Mouse (Mus musculus) liver, embryonic 12.5 days (tissue): ENCODE results near the gene Ccdc159. TPM values are rescaled to one million over a fixed set of nuclear protein-coding genes. Genes with fewer than 3 reads are reported as not detected.
A peak's percentile ranks its signal among the peaks of the same experiment; 100 is the strongest.

Source experiments
- ATAC-seq: fragments of 200-750 bp; cut with Nextera tagmentation; 2 replicates; pipeline ENCODE4 v1.8.0; 2017; ENCODE audit warnings: moderate number of reproducible peaks, mild to moderate bottlenecking, moderate library complexity
- H3K27ac ChIP-seq: fragments of 300-500 bp; sonication (generic); 2 replicates; pipeline ENCODE4 v1.5.1; 2016; ENCODE audit warnings: mild to moderate bottlenecking
- H3K27me3 ChIP-seq: fragments of 300-500 bp; sonication (generic); replicated peaks from 2 replicates; pipeline ENCODE4 v1.6.1; 2016; ENCODE audit warnings: mild to moderate bottlenecking, moderate library complexity
- H3K36me3 ChIP-seq: fragments of 300-500 bp; sonication (generic); 2 replicates; pipeline ENCODE4 v1.6.1; 2016; ENCODE audit warnings: mild to moderate bottlenecking, moderate library complexity
- H3K4me1 ChIP-seq: fragments of 300-500 bp; sonication (generic); 2 replicates; pipeline ENCODE4 v1.6.1; 2016
- H3K4me2 ChIP-seq: fragments of 300-500 bp; sonication (generic); 2 replicates; pipeline ENCODE4 v1.6.1; 2016; ENCODE audit warnings: mild to moderate bottlenecking, moderate library complexity
- H3K4me3 ChIP-seq: fragments of 300-500 bp; sonication (generic); 2 replicates; pipeline ENCODE4 v1.5.1; 2016; ENCODE audit warnings: mild to moderate bottlenecking, moderate library complexity
- H3K9ac ChIP-seq: fragments of 300-500 bp; sonication (generic); 2 replicates; pipeline ENCODE4 v1.6.1; 2016; ENCODE audit warnings: mild to moderate bottlenecking, moderate library complexity
- H3K9me3 ChIP-seq: fragments of 300-500 bp; sonication (generic); replicated peaks from 2 replicates; pipeline ENCODE4 v1.6.1; 2016; ENCODE audit warnings: mild to moderate bottlenecking, moderate library complexity
- WGBS: fragments of 180-500 bp; shearing (Covaris S2); methylation state at CpG from one replicate; pipeline ENCODE4 v1.1.7; 2016; ENCODE audit not compliant: insufficient replicate concordance; 5-methylcytosine and 5-hydroxymethylcytosine counted together
- polyA plus RNA-seq: library from polyadenylated mRNA; unstranded; fragments of >200 nt; fragmentation: Nextera tagmentation; extraction: Ambion mirVana; gene quantifications from 2 replicates; pipeline ENCODE4 v1.2.1, GENCODE M21; 2016

Ccdc159 gene
- polyA plus RNA-seq, 1 experiment from 2014 or later = 1.3 TPM

GRCm38 (mm10) chr9:21936692-21937570 lies 9.7 kb downstream of the Ccdc159 start, which contains the start of gene Plppr2:
Gene Plppr2 (plus strand): TSS chr9:21937033.
- WGBS = 3% methylated on average over 43 of the region's 43 CpGs

GRCm38 (mm10) chr9:21937711-21938175 lies 10.5 kb downstream of the Ccdc159 start:
- no peak for ATAC-seq
- 79% methylated on average over 4 of the region's 4 CpGs for WGBS
- H3K4me2 ChIP-seq = peak overlapping the region; percentile 77; the same call in 1 of the 2 replicates

More at GRCm38 (mm10) chr9:21936692-21937570, 9.7 kb downstream of the Ccdc159 start, which contains the start of gene Plppr2:
- Histone ChIP-seq H3K4me2 (peak within 1 kb of the TSS; percentile 77), H3K9me3 (no peaks in the 10 kb centered on the region), H3K4me3 (peak within 1 kb of the TSS; percentile 53), H3K4me1 (peaks cover 36% of the 10 kb centered on the region), H3K9ac (peak within 1 kb of the TSS; percentile 55), H3K27me3 (peaks cover 33% of the 10 kb centered on the region), H3K36me3 (no peaks in the 10 kb centered on the region), H3K27ac (peak within 1 kb of the TSS; percentile 21; the same call in 1 of the 2 replicates)
- peak; percentile 89 for ATAC-seq

DNA sequence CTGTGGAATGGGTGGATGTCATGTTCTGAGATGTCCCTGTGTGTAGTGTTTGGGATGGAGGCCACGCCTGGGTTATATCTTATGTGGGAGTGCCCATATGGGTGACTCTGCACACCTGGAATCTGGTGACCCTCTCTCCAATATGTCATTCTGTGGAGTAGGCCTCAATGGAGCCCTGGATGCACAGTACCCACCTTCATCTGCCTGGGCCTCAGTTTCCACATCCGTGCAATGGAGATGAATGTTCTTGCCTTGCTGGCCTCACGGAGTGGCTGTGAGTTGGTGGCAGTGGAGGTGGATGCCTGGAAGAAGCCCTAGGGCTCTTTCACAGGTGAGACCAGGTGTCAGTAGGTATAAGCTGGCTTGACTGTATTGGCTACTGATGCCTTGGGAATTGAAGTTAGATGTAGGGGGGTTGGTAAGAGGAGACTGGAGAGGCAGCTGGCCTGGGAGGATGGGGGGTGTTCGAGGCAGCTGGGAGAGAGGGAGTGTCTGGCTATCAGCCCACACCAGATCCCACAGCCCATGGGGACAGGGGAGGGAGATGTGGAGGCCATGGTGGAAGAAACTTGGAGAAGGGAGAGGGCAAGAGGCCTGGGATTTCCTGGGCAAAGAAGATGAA lies 11.1 kb downstream of the Ccdc159 start:
- Histone ChIP-seq H3K27ac (no peak overlapping the region), H3K36me3 (no peaks in the 10 kb centered on the region), H3K27me3 (peaks cover 35% of the 10 kb centered on the region), H3K4me2 (no peak overlapping the region), H3K9ac (no peak overlapping the region), H3K4me3 (no peak overlapping the region), H3K9me3 (no peaks in the 10 kb centered on the region), H3K4me1 (peaks cover 21% of the 10 kb centered on the region)
- WGBS = 64% methylated on average over 4 of the region's 4 CpGs
- ATAC-seq = no peak

More at GRCm38 (mm10) chr9:21937711-21938175, 10.5 kb downstream of the Ccdc159 start:
- Histone ChIP-seq H3K27ac (no peak overlapping the region), H3K9me3 (no peaks in the 10 kb centered on the region), H3K27me3 (peaks cover 33% of the 10 kb centered on the region), H3K36me3 (no peaks in the 10 kb centered on the region), H3K4me1 (peaks cover 27% of the 10 kb centered on the region), H3K9ac (no peak overlapping the region), H3K4me3 (no peak overlapping the region)

- Histone ChIP-seq H3K4me1 (peaks cover 25% of the 10 kb centered on the region), H3K4me3 (no peak overlapping the region), H3K9ac (no peak overlapping the region), H3K4me2 (no peak overlapping the region), H3K9me3 (no peaks in the 10 kb centered on the region), H3K27ac (no peak overlapping the region), H3K27me3 (peaks cover 41% of the 10 kb centered on the region), H3K36me3 (no peaks in the 10 kb centered on the region)
- WGBS = 52% methylated on average over 11 of the region's 12 CpGs
- ATAC-seq = no peak
Observed at GRCm38 (mm10) chr9:21943046-21943445, 15.8 kb downstream of the Ccdc159 start.

DNA sequence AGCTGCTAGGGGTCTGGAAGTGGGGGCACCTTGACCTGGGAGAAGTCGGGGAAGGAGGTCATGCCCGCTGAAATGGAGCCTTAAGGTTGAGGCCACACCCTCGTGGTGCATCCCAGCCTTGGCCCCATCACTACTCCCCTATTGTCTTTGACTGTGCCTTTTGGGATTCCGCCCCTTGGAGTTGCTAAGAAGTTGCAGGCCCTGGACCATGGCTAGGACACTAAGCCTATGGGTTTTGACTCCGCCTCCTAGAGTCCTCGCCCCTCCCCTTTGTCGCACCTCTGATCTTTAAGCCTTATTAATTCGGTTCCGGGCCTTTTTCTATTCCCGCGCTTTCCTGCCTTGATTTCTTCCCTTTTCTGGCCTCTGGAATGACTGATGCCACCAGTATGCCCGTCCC lies 16.4 kb downstream of the Ccdc159 start:
- Histone ChIP-seq H3K27me3 (peaks cover 45% of the 10 kb centered on the region), H3K4me1 (peaks cover 25% of the 10 kb centered on the region), H3K4me2 (no peak overlapping the region), H3K9me3 (no peaks in the 10 kb centered on the region), H3K9ac (no peak overlapping the region), H3K4me3 (no peak overlapping the region), H3K27ac (no peak overlapping the region), H3K36me3 (no peaks in the 10 kb centered on the region)
- ATAC-seq = no peak
- 40% methylated on average over 12 of the region's 12 CpGs for WGBS

DNA sequence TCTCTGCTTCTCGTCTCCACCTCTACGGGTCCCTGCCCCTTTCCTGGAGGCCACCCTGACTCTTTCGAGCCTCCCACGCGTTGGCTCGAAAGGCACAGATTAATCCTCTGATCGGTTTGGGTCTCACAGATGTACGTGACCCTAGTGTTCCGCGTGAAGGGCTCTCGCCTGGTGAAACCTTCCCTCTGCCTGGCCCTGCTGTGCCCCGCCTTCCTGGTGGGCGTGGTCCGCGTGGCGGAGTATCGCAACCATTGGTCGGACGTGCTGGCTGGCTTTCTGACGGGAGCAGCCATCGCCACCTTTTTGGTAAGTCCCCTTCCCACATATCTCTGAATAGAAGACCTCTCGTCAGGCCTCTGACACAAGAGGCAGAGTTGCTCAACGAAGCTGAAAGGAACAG lies 17.0 kb downstream of the Ccdc159 start:
- Histone ChIP-seq H3K9me3 (no peaks in the 10 kb centered on the region), H3K27me3 (peaks cover 51% of the 10 kb centered on the region), H3K4me3 (no peak overlapping the region), H3K27ac (no peak overlapping the region), H3K36me3 (no peaks in the 10 kb centered on the region), H3K4me1 (peaks cover 25% of the 10 kb centered on the region), H3K9ac (no peak overlapping the region), H3K4me2 (peak overlapping the region; percentile 38)
- WGBS = 12% methylated on average over 23 of the region's 23 CpGs
- no peak for ATAC-seq

- Histone ChIP-seq H3K9ac (peak overlapping the region; percentile 37; the same call in 1 of the 2 replicates), H3K36me3 (no peaks in the 10 kb centered on the region), H3K4me1 (peaks cover 25% of the 10 kb centered on the region), H3K9me3 (no peaks in the 10 kb centered on the region), H3K4me3 (peak overlapping the region; percentile 12), H3K4me2 (peak overlapping the region; percentile 60), H3K27me3 (peaks cover 54% of the 10 kb centered on the region), H3K27ac (no peak overlapping the region)
- ATAC-seq = peak; percentile 38
- 2% methylated on average over 28 of the region's 28 CpGs for WGBS
Observed at GRCm38 (mm10) chr9:21947540-21948130, 20.4 kb downstream of the Ccdc159 start.

DNA sequence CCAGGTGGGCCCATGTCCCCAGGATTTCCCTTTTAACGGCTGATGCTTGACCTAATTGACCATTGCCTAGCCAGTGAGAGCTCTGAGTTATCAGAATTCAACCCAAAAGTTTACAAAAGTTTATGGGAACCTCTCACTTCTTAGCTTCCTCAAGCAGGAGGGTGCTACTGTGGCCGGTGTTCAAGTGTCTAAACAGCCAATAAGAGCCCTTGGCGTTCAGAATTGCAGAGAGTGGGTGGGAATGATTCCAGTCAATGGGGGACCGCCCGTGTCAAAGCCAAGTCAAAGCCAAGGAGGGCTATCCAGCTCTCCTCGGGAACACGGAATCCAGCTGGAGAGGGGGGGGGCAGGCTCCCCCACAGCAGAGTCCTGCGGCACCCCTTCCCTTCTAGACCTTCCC lies 20.9 kb downstream of the Ccdc159 start:
- Histone ChIP-seq H3K4me3 (no peak overlapping the region), H3K27me3 (peaks cover 52% of the 10 kb centered on the region), H3K4me1 (peaks cover 25% of the 10 kb centered on the region), H3K4me2 (peak overlapping the region; percentile 60; the same call in 1 of the 2 replicates), H3K9me3 (no peaks in the 10 kb centered on the region), H3K36me3 (no peaks in the 10 kb centered on the region), H3K9ac (no peak overlapping the region), H3K27ac (no peak overlapping the region)
- WGBS = 41% methylated on average over 8 of the region's 8 CpGs
- ATAC-seq = no peak

- WGBS = 48% methylated on average over 6 of the region's 6 CpGs
- no peak overlapping the region for H3K4me2 ChIP-seq
- no peak overlapping the region for H3K4me3 ChIP-seq
- no peaks in the 10 kb centered on the region for H3K36me3 ChIP-seq
- peaks cover 25% of the 10 kb centered on the region for H3K4me1 ChIP-seq
- no peak for ATAC-seq
- no peak overlapping the region for H3K27ac ChIP-seq
- H3K27me3 ChIP-seq = peaks cover 46% of the 10 kb centered on the region
- no peak overlapping the region for H3K9ac ChIP-seq
- no peaks in the 10 kb centered on the region for H3K9me3 ChIP-seq
Observed at GRCm38 (mm10) chr9:21948790-21949189, 21.5 kb downstream of the Ccdc159 start.

DNA sequence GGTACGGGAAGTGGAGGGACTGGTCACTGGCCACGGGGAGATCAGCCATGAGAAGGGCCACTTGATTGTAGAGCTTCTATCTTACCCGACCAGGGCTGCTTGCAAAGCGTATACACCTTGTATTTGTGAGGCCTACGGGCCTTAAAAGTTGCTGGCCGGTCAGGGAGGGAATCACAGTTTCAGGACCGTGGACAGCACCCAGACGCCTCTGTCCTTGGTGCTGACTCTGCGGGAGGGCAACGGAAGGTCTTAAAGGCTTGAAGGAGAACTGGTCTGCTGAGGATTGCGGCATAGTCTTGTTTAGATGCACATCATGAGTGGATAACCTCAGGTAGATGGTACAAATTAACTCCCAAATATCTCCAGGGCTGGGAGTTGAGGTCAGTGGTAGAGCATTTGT lies 23.1 kb downstream of the Ccdc159 start:
- Histone ChIP-seq H3K4me2 (no peak overlapping the region), H3K4me3 (no peak overlapping the region), H3K27me3 (peaks cover 34% of the 10 kb centered on the region), H3K9me3 (no peaks in the 10 kb centered on the region), H3K9ac (no peak overlapping the region), H3K4me1 (peaks cover 19% of the 10 kb centered on the region), H3K27ac (no peak overlapping the region), H3K36me3 (no peaks in the 10 kb centered on the region)
- no peak for ATAC-seq
- WGBS = 15% methylated on average over 11 of the region's 11 CpGs

- WGBS = 70% methylated on average over 3 of the region's 3 CpGs
- peaks cover 25% of the 10 kb centered on the region for H3K4me1 ChIP-seq
- ATAC-seq = no peak
- peaks cover 4% of the 10 kb centered on the region; the same call in 1 of the 2 replicates for H3K36me3 ChIP-seq
- no peak overlapping the region for H3K9ac ChIP-seq
- peaks cover 25% of the 10 kb centered on the region for H3K27me3 ChIP-seq
- H3K4me2 ChIP-seq = no peak overlapping the region
- H3K27ac ChIP-seq = no peak overlapping the region
- no peaks in the 10 kb centered on the region for H3K9me3 ChIP-seq
- H3K4me3 ChIP-seq = no peak overlapping the region
Observed at GRCm38 (mm10) chr9:21951977-21952376, 24.7 kb downstream of the Ccdc159 start.
